In genomic region chr9:35115804-35116203, GRCm38 (mm10) we compare ENCODE assay signal across 8 mouse cellular contexts. TPM values are rescaled to one million over a fixed set of nuclear protein-coding genes. Genes with fewer than 3 reads are reported as not detected.
A peak's percentile ranks its signal among the peaks of the same experiment; 100 is the strongest.
DNase-seq lines count a peak whose midpoint lies in the region; ATAC-seq and TF ChIP-seq lines count a peak whose summit lies in the region.

No protein-coding gene starts in this region.

- peak overlapping the region; percentile 86 for H3K27ac ChIP-seq in liver, adult 2 months (replicated peaks; ENCODE audit: insufficient read depth, low read depth, low read length)
- H3K27ac ChIP-seq in embryonic facial prominence, embryonic 12.5 days = peak overlapping the region; percentile 88
- peak overlapping the region; percentile 85; the same call in 1 of the 2 replicates for H3K27ac ChIP-seq in intestine, postnatal 0 days (ENCODE audit: low read depth, low read length)
- H3K27ac ChIP-seq in neural tube, embryonic 14.5 days (ENCODE audit: low read depth, low read length) = no peak overlapping the region

- peaks cover 47% of the 10 kb centered on the region; the same call in 1 of the 2 replicates for H3K79me2 ChIP-seq in liver, adult 2 months (ENCODE audit: control insufficient read depth, insufficient read depth, low read length)

- no peaks in the 10 kb centered on the region for H3K36me3 ChIP-seq in liver, adult 2 months (ENCODE audit: control insufficient read depth, insufficient read depth, low read length)
- no peaks in the 10 kb centered on the region for H3K36me3 ChIP-seq in embryonic facial prominence, embryonic 12.5 days
- H3K36me3 ChIP-seq in intestine, postnatal 0 days (ENCODE audit: control insufficient read depth, insufficient read depth) = peaks cover 10% of the 10 kb centered on the region; the same call in 1 of the 2 replicates
- H3K36me3 ChIP-seq in neural tube, embryonic 14.5 days (ENCODE audit: control insufficient read depth, insufficient read depth, low read length) = no peaks in the 10 kb centered on the region

- H3K4me3 ChIP-seq in liver, adult 2 months (ENCODE audit: insufficient read depth, low read depth, low read length) = peak overlapping the region; percentile 75
- peak overlapping the region; percentile 61 for H3K4me3 ChIP-seq in embryonic facial prominence, embryonic 12.5 days
- peak overlapping the region; percentile 78 for H3K4me3 ChIP-seq in intestine, postnatal 0 days (ENCODE audit: low read depth, low read length)
- H3K4me3 ChIP-seq in neural tube, embryonic 14.5 days (ENCODE audit: low read depth, low read length) = peak overlapping the region; percentile 70

- H3K27me3 ChIP-seq in liver, adult 2 months (ENCODE audit: control insufficient read depth, insufficient read depth, low read length) = no peaks in the 10 kb centered on the region
- H3K27me3 ChIP-seq in embryonic facial prominence, embryonic 12.5 days = no peaks in the 10 kb centered on the region
- H3K27me3 ChIP-seq in intestine, postnatal 0 days (replicated peaks; ENCODE audit: control insufficient read depth, insufficient read depth, low read length) = no peaks in the 10 kb centered on the region
- H3K27me3 ChIP-seq in neural tube, embryonic 14.5 days (ENCODE audit: control insufficient read depth, insufficient read depth, low read length) = no peaks in the 10 kb centered on the region

- no peak for ATAC-seq in embryonic facial prominence, embryonic 12.5 days (ENCODE audit: insufficient number of reproducible peaks, insufficient read depth, low FRiP score, low TSS enrichment)
- no peak for ATAC-seq in intestine, postnatal 0 days
- ATAC-seq in neural tube, embryonic 14.5 days (ENCODE audit: low read depth) = no peak; the same call in 1 of the 2 replicates

- no peak for TF ChIP-seq POLR2A in liver, adult 2 months (IDR thresholded peaks at IDR 0.05; ENCODE audit: extremely low read depth, insufficient read depth, low read length)

- H3K4me1 ChIP-seq in liver, adult 2 months (ENCODE audit: control insufficient read depth, insufficient read depth, low read length) = peaks cover 34% of the 10 kb centered on the region
- H3K4me1 ChIP-seq in embryonic facial prominence, embryonic 12.5 days = peaks cover 47% of the 10 kb centered on the region
- H3K4me1 ChIP-seq in intestine, postnatal 0 days (replicated peaks; ENCODE audit: control insufficient read depth, insufficient read depth, low read length) = peaks cover 5% of the 10 kb centered on the region
- H3K4me1 ChIP-seq in neural tube, embryonic 14.5 days (ENCODE audit: control insufficient read depth, insufficient read depth, low read length) = peaks cover 11% of the 10 kb centered on the region; the same call in 1 of the 2 replicates

- no peak for TF ChIP-seq CTCF in liver, adult 2 months (IDR thresholded peaks at IDR 0.05; ENCODE audit: low read depth, low read length)
- no peak for TF ChIP-seq CTCF in intestine, postnatal 0 days (IDR thresholded peaks at IDR 0.05; ENCODE audit: low read depth)

- H3K9me3 ChIP-seq in embryonic facial prominence, embryonic 12.5 days = no peaks in the 10 kb centered on the region
- no peaks in the 10 kb centered on the region for H3K9me3 ChIP-seq in intestine, postnatal 0 days (ENCODE audit: control insufficient read depth)
- no peaks in the 10 kb centered on the region for H3K9me3 ChIP-seq in neural tube, embryonic 14.5 days (ENCODE audit: control insufficient read depth, low read length)

- WGBS in liver, adult 2 months = 2% methylated on average over 4 of the region's 4 CpGs
- 28% methylated on average over 4 of the region's 4 CpGs for WGBS in embryonic facial prominence, embryonic 12.5 days
- WGBS in intestine, postnatal 0 days = 25% methylated on average over 4 of the region's 4 CpGs
- 31% methylated on average over 4 of the region's 4 CpGs for WGBS in neural tube, embryonic 14.5 days

- H3K4me2 ChIP-seq in embryonic facial prominence, embryonic 12.5 days (replicated peaks) = peak overlapping the region; percentile 88
- peak overlapping the region; percentile 94 for H3K4me2 ChIP-seq in intestine, postnatal 0 days (replicated peaks; ENCODE audit: low read depth)
- H3K4me2 ChIP-seq in neural tube, embryonic 14.5 days (ENCODE audit: low read depth, low read length) = peak overlapping the region; percentile 57

- peak overlapping the region; percentile 90 for H3K9ac ChIP-seq in liver, adult 2 months (ENCODE audit: low read depth, low read length)
- peak overlapping the region; percentile 75 for H3K9ac ChIP-seq in embryonic facial prominence, embryonic 12.5 days
- H3K9ac ChIP-seq in intestine, postnatal 0 days (ENCODE audit: low read depth, low read length) = peak overlapping the region; percentile 72
- H3K9ac ChIP-seq in neural tube, embryonic 14.5 days (replicated peaks; ENCODE audit: low read depth, low read length) = no peak overlapping the region; the same call in 1 of the 2 replicates

- DNase-seq in liver, adult 2 months (ENCODE audit: extremely low read depth, low read depth, low spot score) = no peak
- no peak for DNase-seq in liver
- DNase-seq in embryo, embryonic 10 days (ENCODE audit: low spot score) = no peak
- no peak for DNase-seq in adrenal gland, adult 8-10 months
- DNase-seq in lung, postnatal 14 days = no peak

RNA-seq across cellular contexts. Expression of gene St3gal4, which starts 3.3 kb away (rescaled TPM):
- 72.2 and 74.6 TPM in 2 replicates for total RNA-seq in liver, adult 2 months (2014; rRNA removed)
- 26.5 TPM in 2 replicates for polyA plus RNA-seq in liver, adult 2 months (2012; rRNA removed)
- 32.4 and 35.9 TPM in 2 replicates for polyA plus RNA-seq in embryonic facial prominence, embryonic 12.5 days (2016; fragmentation: Nextera tagmentation; extraction: Ambion mirVana)
- polyA plus RNA-seq in intestine, postnatal 0 days (2015; fragmentation: Nextera tagmentation; extraction: Ambion mirVana) = 242 and 257 TPM in 2 replicates
- 8.9 and 10.6 TPM in 2 replicates for polyA plus RNA-seq in neural tube, embryonic 14.5 days (2014; fragmentation: Nextera tagmentation; extraction: Ambion mirVana)
- 10 to 100 TPM; 32.8 to 55.5 (median 44.3) TPM for total RNA-seq in adrenal gland, adult 8-10 months (2022)
